Mouse (Mus musculus): ENCODE data around the gene Galk1. TPM values are rescaled to one million over a fixed set of nuclear protein-coding genes. Genes with fewer than 3 reads are reported as not detected.
"Not testable (repeated sequence)": the region's sequence is repeated elsewhere in the genome, so short reads cannot be mapped to it uniquely, and the experiment has no call there.

The Galk1 gene
- polyA plus RNA-seq, 1 experiment from 2014 or later, result 200 TPM

DNA sequence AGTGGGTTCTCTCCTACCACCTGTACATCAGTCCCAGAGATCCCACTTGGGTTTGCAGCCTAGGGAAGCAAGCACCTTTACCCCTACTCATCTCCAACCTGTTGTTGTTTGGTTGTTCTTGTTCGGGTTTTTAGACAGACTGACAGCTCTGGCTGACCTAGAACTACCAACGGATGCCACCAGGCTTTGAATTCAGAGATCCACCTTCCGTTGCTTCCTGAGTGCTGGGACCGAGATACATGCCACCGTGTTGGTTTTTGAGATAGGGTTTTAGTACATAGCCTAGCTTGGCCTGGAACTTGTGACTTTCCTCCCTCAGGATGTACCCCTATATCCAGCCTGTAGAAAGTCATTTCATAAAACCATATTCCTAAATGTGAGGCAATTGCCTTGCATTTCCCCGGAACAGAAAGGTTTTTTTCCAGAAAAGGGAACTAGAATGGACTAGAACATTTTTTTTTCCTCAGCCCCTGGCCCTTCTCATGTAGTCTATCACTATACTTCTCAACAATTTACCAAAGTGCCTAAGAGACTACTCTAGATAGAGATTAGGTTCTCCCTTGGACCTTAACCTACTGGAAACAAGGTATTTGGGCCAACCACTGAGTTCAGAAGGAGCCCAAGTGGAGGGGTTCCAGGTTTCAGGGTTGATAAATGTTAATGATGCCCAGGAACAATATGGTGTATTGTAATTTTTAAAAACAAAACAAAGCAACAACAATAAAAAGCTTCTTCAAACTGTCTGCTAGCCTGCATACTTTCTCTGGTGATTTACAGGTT is 16.8 kb upstream of the Galk1 start:
- peaks cover 27% of the 10 kb centered on the region for H3K36me3 ChIP-seq
- no peaks in the 10 kb centered on the region for H3K9me3 ChIP-seq (replicated peaks)
- WGBS (ENCODE audit: insufficient replicate concordance), result 54% methylated on average over 6 of the region's 6 CpGs
- no peaks in the 10 kb centered on the region for H3K27me3 ChIP-seq (replicated peaks)
- peak overlapping the region; percentile 76 for H3K4me3 ChIP-seq
- H3K27ac ChIP-seq, result peak overlapping the region; percentile 97
- no peak for ATAC-seq
- peaks cover 48% of the 10 kb centered on the region for H3K4me1 ChIP-seq
- H3K4me2 ChIP-seq, result peak overlapping the region; percentile 83
- peak overlapping the region; percentile 96 for H3K9ac ChIP-seq

DNA sequence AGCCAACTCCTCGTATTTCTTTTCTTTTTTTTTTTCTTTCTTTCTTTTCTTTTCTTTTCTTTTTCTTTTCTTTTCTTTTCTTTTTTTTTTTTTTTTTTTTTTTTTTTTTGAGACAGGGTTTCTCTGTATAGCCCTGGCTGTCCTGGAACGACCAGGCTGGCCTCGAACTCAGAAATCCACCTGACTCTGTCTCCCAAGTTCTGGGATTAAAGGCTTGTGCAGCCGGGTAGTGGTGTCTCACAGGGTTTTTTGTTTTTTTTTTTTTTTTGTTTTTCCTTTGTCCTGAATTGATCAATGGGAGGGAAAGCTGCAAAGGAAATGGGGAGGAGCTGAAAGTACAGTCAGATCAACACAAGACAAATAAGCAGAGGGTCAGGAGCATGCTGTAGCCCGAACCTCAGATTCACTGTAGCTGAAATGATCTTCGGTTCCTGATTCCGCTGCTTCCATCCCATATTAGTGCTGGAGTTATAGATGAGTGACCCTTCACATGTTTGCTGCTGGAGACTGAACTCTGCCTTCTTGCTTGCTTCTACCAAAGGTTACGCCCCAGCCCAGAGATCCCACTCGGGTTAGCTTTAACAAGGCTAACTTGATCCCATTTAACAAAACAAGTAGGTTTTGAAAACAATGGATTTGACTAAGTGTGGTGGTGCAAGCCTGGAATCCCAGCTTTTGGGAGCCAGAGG is 15.8 kb upstream of the Galk1 start:
- no peak for ATAC-seq
- 76% methylated on average over 9 of the region's 9 CpGs for WGBS (ENCODE audit: insufficient replicate concordance)

GRCm38 (mm10) chr11:116027756-116028155 is 15.2 kb upstream of the Galk1 start, which contains the start of gene H3f3b:
Gene H3f3b, minus strand, starts transcription at chr11:116027962.
- H3K4me1 ChIP-seq, result peaks cover 40% of the 10 kb centered on the region
- 78% methylated on average over 4 of the region's 4 CpGs for WGBS (ENCODE audit: insufficient replicate concordance)
- peaks cover 17% of the 10 kb centered on the region for H3K36me3 ChIP-seq
- no peak for ATAC-seq
- peak within 1 kb of the TSS; percentile 31 for H3K27ac ChIP-seq
- H3K9me3 ChIP-seq (replicated peaks), result no peaks in the 10 kb centered on the region
- 0 out of 2 replicates have a peak within 1 kb of the TSS, but pooled peaks have one; percentile 96 for H3K9ac ChIP-seq
- H3K4me3 ChIP-seq, result no peak within 1 kb of the TSS
- no peaks in the 10 kb centered on the region for H3K27me3 ChIP-seq (replicated peaks)
- H3K4me2 ChIP-seq, result no peak within 1 kb of the TSS

More for the DNA sequence above, 15.8 kb upstream of the Galk1 start:
- H3K4me2 ChIP-seq, result no peak overlapping the region
- H3K27me3 ChIP-seq (replicated peaks), result no peaks in the 10 kb centered on the region
- no peak overlapping the region for H3K4me3 ChIP-seq
- H3K9me3 ChIP-seq (replicated peaks), result no peaks in the 10 kb centered on the region
- peak overlapping the region; percentile 31 for H3K27ac ChIP-seq
- H3K9ac ChIP-seq, result no peak overlapping the region
- H3K4me1 ChIP-seq, result peaks cover 45% of the 10 kb centered on the region
- H3K36me3 ChIP-seq, result peaks cover 21% of the 10 kb centered on the region

GRCm38 (mm10) chr11:116025056-116025845 is 12.7 kb upstream of the Galk1 start:
- 77% methylated on average over 3 of the region's 3 CpGs for WGBS (ENCODE audit: insufficient replicate concordance)

GRCm38 (mm10) chr11:116024356-116024808 is 11.9 kb upstream of the Galk1 start:
- ATAC-seq, result peak; percentile 92
- Histone ChIP-seq H3K4me2 (peak overlapping the region; percentile 71), H3K4me1 (peaks cover 29% of the 10 kb centered on the region), H3K36me3 (peaks cover 22% of the 10 kb centered on the region), H3K27ac (peak overlapping the region; percentile 100), H3K9me3 (replicated peaks) (no peaks in the 10 kb centered on the region), H3K9ac (peak overlapping the region; percentile 100), H3K27me3 (replicated peaks) (no peaks in the 10 kb centered on the region), H3K4me3 (peak overlapping the region; percentile 96)
- 0% methylated on average over 37 of the region's 37 CpGs for WGBS (ENCODE audit: insufficient replicate concordance)

More at GRCm38 (mm10) chr11:116025056-116025845, 12.7 kb upstream of the Galk1 start:
- Histone ChIP-seq H3K4me2 (0 out of 2 replicates have a peak overlapping the region, but pooled peaks have one; percentile 10), H3K4me3 (no peak overlapping the region), H3K27ac (peak overlapping the region; percentile 76), H3K9me3 (replicated peaks) (no peaks in the 10 kb centered on the region), H3K36me3 (peaks cover 22% of the 10 kb centered on the region), H3K4me1 (peaks cover 33% of the 10 kb centered on the region), H3K27me3 (replicated peaks) (no peaks in the 10 kb centered on the region), H3K9ac (no peak overlapping the region)
- no peak for ATAC-seq

DNA sequence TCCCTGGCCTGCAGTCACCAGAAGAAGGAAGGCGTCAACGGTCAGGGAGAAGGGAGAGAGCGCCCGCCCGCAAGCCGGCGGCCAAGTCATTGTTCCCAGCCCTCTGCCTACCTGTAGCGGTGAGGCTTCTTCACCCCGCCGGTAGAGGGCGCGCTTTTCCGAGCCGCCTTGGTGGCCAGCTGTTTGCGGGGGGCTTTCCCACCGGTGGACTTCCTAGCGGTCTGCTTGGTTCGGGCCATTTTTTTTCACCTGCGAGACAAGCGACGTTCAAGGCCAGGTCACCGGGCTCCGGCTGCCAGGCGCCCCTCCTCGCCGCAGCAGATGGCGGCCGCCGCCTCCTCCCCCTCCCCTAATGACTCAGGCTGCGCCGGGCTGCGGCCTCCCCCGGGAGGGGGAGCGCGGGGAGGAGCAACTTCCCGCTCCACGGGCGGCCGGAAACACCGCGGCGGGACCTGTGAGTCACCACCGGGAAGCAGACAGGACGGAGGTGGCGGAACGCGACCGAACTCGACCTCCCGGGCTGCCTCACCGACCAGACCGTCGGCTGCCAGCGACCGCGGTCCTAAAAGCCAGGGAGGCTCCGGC is 11.3 kb upstream of the Galk1 start:
- peak; percentile 62 for ATAC-seq
- WGBS (ENCODE audit: insufficient replicate concordance), result under 1% methylated on average over 56 of the region's 57 CpGs
- peaks cover 24% of the 10 kb centered on the region for H3K4me1 ChIP-seq
- peak overlapping the region; percentile 71 for H3K4me2 ChIP-seq
- H3K36me3 ChIP-seq, result peaks cover 22% of the 10 kb centered on the region
- H3K27me3 ChIP-seq (replicated peaks), result no peaks in the 10 kb centered on the region
- H3K9ac ChIP-seq, result peak overlapping the region; percentile 100
- peak overlapping the region; percentile 100 for H3K27ac ChIP-seq
- peak overlapping the region; percentile 96 for H3K4me3 ChIP-seq
- H3K9me3 ChIP-seq (replicated peaks), result no peaks in the 10 kb centered on the region

- Histone ChIP-seq H3K4me3 (peak overlapping the region; percentile 96), H3K27ac (peak overlapping the region; percentile 100), H3K4me2 (peak overlapping the region; percentile 71), H3K4me1 (peaks cover 20% of the 10 kb centered on the region), H3K36me3 (peaks cover 22% of the 10 kb centered on the region), H3K9ac (peak overlapping the region; percentile 100)
- ATAC-seq; H3K9me3 ChIP-seq (replicated peaks); H3K27me3 ChIP-seq (replicated peaks): not testable (repeated sequence)
- WGBS (ENCODE audit: insufficient replicate concordance), result 3% methylated on average over 18 of the region's 18 CpGs
These were observed 10.7 kb upstream of the Galk1 start for GRCm38 (mm10) chr11:116023074-116023770.

GRCm38 (mm10) chr11:116022256-116022780 is 9.8 kb upstream of the Galk1 start:
- Histone ChIP-seq H3K27me3 (replicated peaks) (no peaks in the 10 kb centered on the region), H3K36me3 (peaks cover 22% of the 10 kb centered on the region), H3K4me1 (peaks cover 20% of the 10 kb centered on the region), H3K9me3 (replicated peaks) (no peaks in the 10 kb centered on the region), H3K4me2 (peak overlapping the region; percentile 71), H3K9ac (peak overlapping the region; percentile 59; the same call in 1 of the 2 replicates), H3K4me3 (peak overlapping the region; percentile 45), H3K27ac (peak overlapping the region; percentile 4; the same call in 1 of the 2 replicates)
- 80% methylated on average over 4 of the region's 4 CpGs for WGBS (ENCODE audit: insufficient replicate concordance)
- no peak for ATAC-seq

DNA sequence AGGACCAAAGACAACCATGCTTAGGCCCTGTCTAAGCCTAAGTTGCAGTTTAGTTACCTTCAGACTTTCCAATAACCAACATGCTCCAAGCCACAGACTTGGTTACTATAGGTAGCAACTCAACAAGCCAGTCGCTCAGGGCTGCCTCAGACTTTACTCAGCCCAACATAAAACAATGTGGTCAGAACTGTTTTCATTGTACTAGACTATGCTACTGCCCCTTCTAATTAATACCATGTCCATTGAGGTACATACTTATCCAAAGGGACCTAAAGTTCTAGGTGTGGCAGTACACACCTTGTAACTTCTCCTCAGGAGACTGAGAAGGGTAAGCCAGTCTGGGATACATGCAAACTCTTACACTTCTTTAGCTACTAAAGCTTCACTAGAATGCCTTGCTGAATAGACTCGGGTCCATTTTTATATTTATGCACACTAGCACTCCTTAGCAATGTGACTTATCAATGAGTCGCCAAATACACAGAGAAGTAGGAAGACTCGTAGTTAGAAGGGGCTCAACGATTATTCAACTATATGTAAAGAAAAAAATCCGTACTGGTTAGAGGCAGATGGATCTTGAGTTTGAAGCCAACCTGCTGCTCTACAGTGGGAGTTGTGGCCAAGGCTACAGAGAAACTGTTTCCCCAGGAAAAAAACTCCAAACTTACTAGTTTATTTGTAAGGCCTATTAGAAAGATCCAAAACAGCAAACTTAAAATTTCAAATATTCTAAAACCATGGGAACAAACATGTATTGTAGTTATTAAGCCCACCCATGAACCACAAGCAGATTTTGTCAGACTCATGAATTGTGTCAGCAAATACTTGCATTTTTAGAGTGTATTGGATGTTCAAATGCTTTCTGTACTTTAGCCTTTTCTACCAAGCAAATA is 9.1 kb upstream of the Galk1 start:
- no peak for ATAC-seq
- WGBS (ENCODE audit: insufficient replicate concordance), result 62% methylated on average over 6 of the region's 6 CpGs
- Histone ChIP-seq H3K9me3 (replicated peaks) (no peaks in the 10 kb centered on the region), H3K4me2 (peak overlapping the region; percentile 16; the same call in 1 of the 2 replicates), H3K27me3 (replicated peaks) (no peaks in the 10 kb centered on the region), H3K36me3 (peaks cover 22% of the 10 kb centered on the region), H3K4me1 (peaks cover 20% of the 10 kb centered on the region), H3K4me3 (peak overlapping the region; percentile 20), H3K9ac (peak overlapping the region; percentile 22; the same call in 1 of the 2 replicates), H3K27ac (peak overlapping the region; percentile 51)

GRCm38 (mm10) chr11:116020519-116020922 is 8.0 kb upstream of the Galk1 start:
- Histone ChIP-seq H3K4me1 (peaks cover 23% of the 10 kb centered on the region), H3K4me2 (no peak overlapping the region), H3K27ac (peak overlapping the region; percentile 48; the same call in 1 of the 2 replicates), H3K9me3 (replicated peaks) (no peaks in the 10 kb centered on the region), H3K4me3 (no peak overlapping the region), H3K36me3 (peaks cover 22% of the 10 kb centered on the region), H3K27me3 (replicated peaks) (no peaks in the 10 kb centered on the region), H3K9ac (no peak overlapping the region)
- WGBS (ENCODE audit: insufficient replicate concordance), result 16% methylated on average over 1 of the region's 1 CpGs
- no peak for ATAC-seq

Data from liver, embryonic 12.5 days (tissue).